ENCODE assay signal across 18 mouse cellular contexts in genomic region chr19:44874186-44874898, GRCm38 (mm10). TPM values are rescaled to one million over a fixed set of nuclear protein-coding genes. Genes with fewer than 3 reads are reported as not detected.
DNase-seq lines count a peak whose midpoint lies in the region; ATAC-seq and TF ChIP-seq lines count a peak whose summit lies in the region.
"Had no signal": no experiment of that assay in that cellular context is flagged by ENCODE, and none has a peak within 500 bp of the region (broad histone marks: within the 10 kb centered on the region; RNA-seq: fewer than 3 reads in every experiment).

No protein-coding gene starts in this region.

- in situ Hi-C loops in Patski (cut with MboI; ENCODE audit: low pct_unique_long_range_greater_than_20kb), result no loop called here

- CTCF ChIA-PET in Patski (lab: Charles Lee), result interaction anchor here (1.4 kb wide), 1 partner anchor 40 kb away, joined by 4 read pairs; no protein-coding TSS in a partner anchor

- peaks cover 3% of the 10 kb centered on the region for H3K27me3 ChIP-seq in Patski

- no peak overlapping the region for H3K4me3 ChIP-seq in left cerebral cortex, adult 2 months
- H3K4me3 ChIP-seq: embryonic facial prominence, embryonic 12.5 days had no signal

- POLR2A ChIA-PET in Patski (lab: Charles Lee), result interaction anchor here (0.6 kb wide), 1 partner anchor 233 kb away, joined by 5 read pairs; no protein-coding TSS in a partner anchor

- intact Hi-C loops in heart, postnatal 25 days (cut with DNase I), result no loop called here
- intact Hi-C loops in left cerebral cortex, postnatal 25 days (cut with DNase I), result no loop called here
- intact Hi-C loops in left cerebral cortex, adult 2 months (cut with DNase I), result no loop called here

- peak; percentile 29 for ATAC-seq in Patski
- ATAC-seq: liver, postnatal 0 days had no signal

- H3K27ac ChIP-seq in left cerebral cortex, adult 2 months, result no peak overlapping the region
- H3K27ac ChIP-seq: embryonic facial prominence, embryonic 12.5 days had no signal

- no peak for TF ChIP-seq CTCF in left cerebral cortex, adult 2 months (IDR thresholded peaks at IDR 0.05)
- TF ChIP-seq CTCF in Patski (IDR thresholded peaks at IDR 0.05), result no peak

- DNase-seq in heart, adult 11 months, result peak; percentile 70
- no peak for DNase-seq in heart, postnatal 25 days (ENCODE audit: low spot score)
- DNase-seq in left cerebral cortex, postnatal 25 days (ENCODE audit: low spot score in 2 of 2), result peak; percentile 18 to 38
- no peak for DNase-seq in left cerebral cortex, adult 2 months (ENCODE audit: extremely low spot score in 1 of 2, low spot score in 2 of 2)
- DNase-seq in Patski (ENCODE audit: low read depth, low spot score) (no peak), adipocyte (ENCODE audit: low spot score) (no peak)
- peak; percentile 37 to 46 for DNase-seq in layer of hippocampus, adult 8-10 months (ENCODE audit: low spot score in 2 of 2)
- DNase-seq: adrenal gland, postnatal 25 days; cerebellum, adult 8-10 months; gastrocnemius, postnatal 14 days; heart, postnatal 10 days; kidney, adult 9 months; kidney, postnatal 4 days; liver; liver, postnatal 0 days; lung, postnatal 36 days; thymus, postnatal 4 days had no signal

RNA-seq across cellular contexts. Expression of gene Slf2, which starts 56.6 kb away (rescaled TPM):
- 10 to 100 TPM; 18.4 to 22.0 TPM for total RNA-seq in heart, postnatal 25 days (2021)
- 10 to 100 TPM; 35.9 to 38.6 TPM for total RNA-seq in left cerebral cortex, postnatal 25 days (2021)
- total RNA-seq in left cerebral cortex, adult 2 months (2021), result 10 to 100 TPM; 37.2 to 41.8 TPM
- polyA plus RNA-seq in Patski (2021), result 100 TPM
- 10 to 100 TPM; 37.3 to 50.4 (median 42.3) TPM for total RNA-seq in layer of hippocampus, adult 8-10 months (2022)

Comparison
In these comparisons a context has a peak if more than half of its experiments do, and no peak if none do; other contexts are left out.
1. DNase-seq: peak in heart, adult 11 months (single experiment), left cerebral cortex, postnatal 25 days (2 of 2) and layer of hippocampus, adult 8-10 months (2 of 2); none in heart, postnatal 25 days (single experiment), left cerebral cortex, adult 2 months (0 of 2), Patski (single experiment) and adipocyte (single experiment).